Mouse (Mus musculus): ENCODE measurements around the gene Cd86.

GRCm38 (mm10) chr16:36642696-36643046, 23.2 kb downstream of the Cd86 start:
- TF ChIP-seq CTCF (conservative IDR thresholded peaks at IDR 0.05; ENCODE audit: low read length) (no peak), POU5F1 (IDR thresholded peaks at IDR 0.05; ENCODE audit: borderline replicate concordance, low read length) (no peak), NANOG (IDR thresholded peaks at IDR 0.05; ENCODE audit: borderline replicate concordance, low read length) (no peak)
